Mouse (Mus musculus) G1E-ER4 (cell line): ENCODE results near the gene Znhit1. TPM values are rescaled to one million over a fixed set of nuclear protein-coding genes. Genes with fewer than 3 reads are reported as not detected.

Source experiments
- GATA1 ChIP-seq: IDR thresholded peaks from one replicate; pipeline ENCODE4 v1.8.0; 2012; ENCODE audit warnings: low read length, inconsistent platforms
- polyA plus RNA-seq: library from polyadenylated mRNA; stranded (reverse); fragments of >175 nt; gene quantifications from 2 replicates; pipeline ENCODE4 v1.2.3, GENCODE M21; 2012

The Znhit1 gene
- polyA plus RNA-seq, 1 experiment = 236 TPM

DNA sequence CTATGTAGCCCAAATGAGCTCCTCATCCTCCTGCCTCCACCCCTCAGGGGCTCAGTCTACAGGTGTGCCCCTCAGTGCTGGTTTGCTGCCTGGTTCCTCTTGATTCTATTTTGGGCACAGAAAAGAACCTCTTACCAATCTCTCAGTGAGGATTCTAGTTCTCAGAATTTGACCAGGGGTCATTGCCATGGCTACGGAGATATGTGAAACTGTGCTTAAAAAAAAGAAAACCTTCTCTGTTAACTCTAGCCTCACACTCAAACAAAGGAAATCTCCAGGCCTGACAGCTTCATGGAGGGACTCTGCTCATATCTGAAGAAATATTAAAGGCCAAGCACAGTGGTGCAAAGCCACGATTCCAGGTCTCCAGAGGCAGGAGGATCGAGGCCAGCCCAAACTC is 45.0 kb downstream of the Znhit1 start:
- no peak for TF ChIP-seq GATA1

DNA sequence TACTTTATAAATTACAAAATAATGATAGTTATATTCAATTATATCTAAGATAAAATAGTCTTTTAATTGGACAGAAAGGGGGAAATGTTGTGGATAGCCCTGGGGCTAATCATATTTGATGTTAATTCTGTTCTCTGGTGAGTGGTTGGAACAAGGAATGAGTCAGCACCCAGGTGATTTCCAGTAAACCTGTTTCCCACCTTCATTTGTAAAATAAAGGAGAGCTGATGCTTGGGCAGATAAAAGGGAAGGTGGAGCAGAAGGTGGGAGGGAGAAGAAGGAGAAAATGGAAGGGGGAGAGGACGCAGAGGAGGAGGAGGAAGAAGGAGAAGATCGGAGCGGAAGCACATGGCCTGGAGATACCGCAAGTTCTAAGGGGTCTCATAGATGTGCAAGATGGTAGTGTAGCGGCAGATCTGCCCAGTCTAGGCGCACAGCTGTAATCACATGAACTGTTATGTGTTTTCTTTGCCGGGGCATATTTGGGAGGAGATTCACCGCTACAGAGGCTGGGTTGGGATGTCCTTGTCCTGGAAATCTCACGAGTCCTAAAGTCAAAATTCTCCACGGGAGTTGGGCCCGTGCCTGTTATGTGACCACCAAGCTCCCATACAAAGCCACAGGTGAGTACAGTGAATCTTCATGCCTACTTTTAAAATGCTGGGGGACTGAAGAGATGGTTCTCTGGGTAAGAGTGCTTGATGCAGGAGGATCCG is 46.8 kb downstream of the Znhit1 start:
- TF ChIP-seq GATA1 = no peak

DNA sequence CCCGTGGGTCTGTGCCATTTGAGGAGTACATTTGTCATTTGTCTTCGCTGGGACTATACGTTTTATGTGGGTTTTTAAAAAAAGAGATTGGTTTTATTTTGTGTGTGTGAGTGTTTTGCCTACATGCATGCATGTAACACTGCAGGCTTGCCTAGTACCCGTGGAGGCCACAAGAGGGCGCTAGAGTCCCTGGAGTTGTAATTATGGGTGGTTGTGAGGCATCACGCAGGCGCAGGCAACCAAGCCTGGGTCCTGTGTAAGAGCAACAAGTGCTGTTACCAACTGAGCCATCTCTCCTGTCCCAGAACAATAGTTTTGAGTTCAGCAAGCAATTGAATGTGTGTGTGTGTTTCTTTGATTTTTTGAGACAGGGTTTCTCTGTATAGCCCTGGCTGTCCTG is 48.5 kb downstream of the Znhit1 start:
- no peak for TF ChIP-seq GATA1

DNA sequence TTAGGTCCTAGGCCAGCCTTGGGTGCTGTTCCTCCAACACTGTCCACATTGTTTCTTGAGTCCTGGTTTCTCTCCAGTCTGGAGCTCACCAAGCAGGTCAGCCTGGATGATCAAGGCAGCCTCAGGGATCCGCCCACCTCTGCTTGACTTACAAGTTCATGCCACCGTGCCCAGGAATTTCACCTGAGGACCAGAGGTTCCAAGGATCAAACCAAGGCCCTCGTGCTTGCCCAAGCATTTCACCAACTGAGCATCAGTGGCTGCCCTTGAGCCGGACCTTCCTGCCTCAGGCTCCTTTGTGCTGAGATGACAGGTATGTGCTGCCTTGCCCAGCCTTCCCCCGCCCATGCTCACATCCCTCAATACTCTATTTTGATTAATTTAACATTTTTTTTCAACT is 50.2 kb downstream of the Znhit1 start:
- no peak for TF ChIP-seq GATA1

DNA sequence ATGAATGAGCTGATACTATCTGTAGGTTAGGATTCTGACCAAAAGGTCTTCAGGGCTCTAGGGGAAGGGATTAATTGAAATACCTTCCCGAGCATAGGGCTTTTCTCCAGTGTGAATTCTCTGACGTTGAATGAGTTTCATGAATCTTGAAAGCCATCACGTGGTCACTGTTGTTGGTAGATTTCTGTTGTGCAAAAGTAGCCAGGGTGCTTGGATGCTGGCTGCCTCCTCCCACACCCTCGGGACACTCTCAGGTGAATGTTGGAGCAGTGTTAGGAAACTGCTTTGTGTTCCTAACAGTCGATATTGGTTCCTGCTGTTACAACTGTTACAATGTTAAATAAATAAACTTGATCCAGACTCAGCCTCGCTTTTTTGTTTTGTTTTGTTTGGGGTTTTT is 51.1 kb downstream of the Znhit1 start:
- no peak for TF ChIP-seq GATA1

DNA sequence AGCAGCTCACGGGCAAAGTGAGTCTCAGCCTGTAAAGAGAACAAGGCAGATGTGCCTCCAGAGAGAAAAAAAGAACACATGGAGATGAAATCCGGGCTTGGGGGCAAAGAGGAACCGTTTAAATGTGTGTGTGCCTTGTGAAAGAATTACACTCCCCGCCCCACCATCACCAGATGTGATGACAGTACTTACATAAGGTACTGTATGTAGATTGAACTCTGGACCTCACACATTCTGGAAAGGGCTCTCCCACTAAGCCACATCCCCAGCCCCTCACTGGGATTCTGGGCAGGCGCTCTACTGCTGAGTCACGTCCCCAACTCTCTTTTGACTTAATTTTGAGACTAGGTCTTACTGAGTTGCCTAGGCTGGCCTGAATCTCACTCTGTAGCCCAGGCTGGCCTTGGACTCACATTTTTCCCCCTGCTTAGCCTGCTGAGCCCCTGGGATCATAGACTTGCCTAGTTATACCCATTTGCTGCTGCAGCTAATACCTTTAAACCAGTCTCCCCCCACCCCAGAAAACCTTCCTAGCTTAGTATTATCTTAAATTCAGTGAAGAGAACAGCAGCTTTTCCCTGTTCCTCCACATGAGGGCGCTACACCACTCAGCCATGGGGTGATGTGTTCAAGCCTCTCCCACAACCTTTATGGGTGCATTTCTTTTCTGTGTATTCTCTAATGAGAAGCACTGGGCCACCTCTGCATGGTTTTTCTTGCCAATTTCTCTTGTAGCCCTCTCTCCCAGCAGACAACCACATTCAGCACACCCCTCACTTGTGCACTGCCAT is 51.7 kb downstream of the Znhit1 start:
- TF ChIP-seq GATA1 = no peak

DNA sequence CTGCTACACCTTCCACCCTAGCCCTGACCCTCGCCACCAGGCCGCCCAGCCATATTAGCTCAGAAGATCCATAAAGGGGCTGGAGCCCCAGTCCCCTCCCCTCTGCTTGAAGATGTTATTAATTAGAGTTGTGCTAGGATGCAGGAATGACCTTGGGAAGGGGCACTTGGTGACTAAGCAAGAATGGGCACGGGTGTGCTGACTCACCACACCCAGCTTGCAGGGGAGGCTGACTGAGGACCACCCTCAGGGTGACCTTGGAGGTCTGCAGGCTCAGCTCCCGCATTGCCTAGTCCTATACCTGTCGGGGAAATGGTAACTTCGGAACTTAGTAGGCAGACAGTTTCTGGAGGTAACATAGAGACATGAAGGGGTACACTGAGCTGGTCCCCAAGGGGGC is 53.9 kb downstream of the Znhit1 start:
- TF ChIP-seq GATA1 = no peak

DNA sequence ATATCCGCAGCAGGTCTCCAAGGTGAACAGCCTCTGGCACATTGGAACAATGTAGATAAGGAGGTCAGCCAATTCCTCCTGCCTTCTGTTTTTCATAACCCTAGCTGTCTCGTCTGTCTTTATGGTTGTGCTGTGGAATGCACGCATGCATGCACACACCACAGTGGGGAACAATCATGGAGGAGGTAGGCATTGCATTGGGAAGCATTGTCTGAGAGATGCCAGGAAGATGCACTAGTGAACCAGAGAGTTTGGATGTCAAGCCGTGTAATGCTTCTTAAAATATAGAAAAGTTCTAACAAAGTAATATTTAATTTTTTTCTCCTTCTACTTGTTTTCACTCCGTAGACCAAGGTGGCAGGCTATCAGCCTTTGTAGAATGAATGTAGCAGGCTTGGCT is 54.9 kb downstream of the Znhit1 start:
- no peak for TF ChIP-seq GATA1

Other genes starting within 250 kb of the Znhit1 start
- 0.03 TPM in 1 of 2 replicates, not detected in the other for gene Col26a1, start 104.8 kb downstream of the Znhit1 start, polyA plus RNA-seq
- gene Ift22, start 79.9 kb downstream of the Znhit1 start, polyA plus RNA-seq = 4.9 and 6.1 TPM in 2 replicates
- 472 and 602 TPM in 2 replicates for gene Fis1, start 34.7 kb downstream of the Znhit1 start, polyA plus RNA-seq
- gene Cldn15, start 21.4 kb downstream of the Znhit1 start, polyA plus RNA-seq = 0.14 TPM in 1 of 2 replicates, not detected in the other
- gene Plod3, start 1.0 kb downstream of the Znhit1 start, polyA plus RNA-seq = 39.4 and 45.4 TPM in 2 replicates
- 0.65 TPM in 2 replicates for gene Vgf, start 38.4 kb upstream of the Znhit1 start, polyA plus RNA-seq
- 206 and 279 TPM in 2 replicates for gene Ap1s1, start 58.1 kb upstream of the Znhit1 start, polyA plus RNA-seq
- 3.2 and 3.3 TPM in 2 replicates for gene Serpine1, start 84.2 kb upstream of the Znhit1 start, polyA plus RNA-seq
- 23.7 and 28.2 TPM in 2 replicates for gene Trim56, start 128.2 kb upstream of the Znhit1 start, polyA plus RNA-seq
- not detected in 2 replicates for gene Muc3, start 161.3 kb upstream of the Znhit1 start, polyA plus RNA-seq
- not detected in 2 replicates for gene Muc3a, start 224.4 kb upstream of the Znhit1 start, polyA plus RNA-seq